Mouse (Mus musculus) thymus, postnatal 14 days (tissue): ENCODE measurements at regions not wholly inside any gene's neighbourhood (a gene's known extent, or its start where the extent isn't known, plus 50 kb on each side); places are given as distances from the start of the nearest gene placed in this dataset.
A peak's percentile ranks its signal among the peaks of the same experiment; 100 is the strongest.
"Not testable (repeated sequence)": the region's sequence is repeated elsewhere in the genome, so short reads cannot be mapped to it uniquely, and the experiment has no call there.

Source experiments
- DNase-seq: peaks from one replicate; pipeline ENCODE4 v3.0.0; 2021

GRCm38 (mm10) chr16:21102033-21102432 lies 51.8 kb downstream of the Teddm3 start:
- not testable (repeated sequence) for DNase-seq

- DNase-seq: not testable (repeated sequence)
These were observed 53.7 kb downstream of the Teddm3 start for GRCm38 (mm10) chr16:21100126-21100525.

- DNase-seq: no peak
These were observed 79.0 kb downstream of the Teddm3 start for GRCm38 (mm10) chr16:21074779-21075148.

- peak; percentile 20 for DNase-seq
These were observed 79.6 kb downstream of the Teddm3 start for GRCm38 (mm10) chr16:21074082-21074778.

GRCm38 (mm10) chr16:21060211-21060610 lies 93.6 kb downstream of the Teddm3 start:
- DNase-seq: no peak

GRCm38 (mm10) chr16:21054772-21055171 lies 99.0 kb downstream of the Teddm3 start:
- DNase-seq: no peak

GRCm38 (mm10) chr16:21022087-21022486 lies 131.7 kb downstream of the Teddm3 start:
- DNase-seq: not testable (repeated sequence)

- DNase-seq: no peak
These were observed 148.9 kb downstream of the Teddm3 start for GRCm38 (mm10) chr16:21004871-21005270.

- no peak for DNase-seq
These were observed 152.7 kb downstream of the Teddm3 start for GRCm38 (mm10) chr16:21001126-21001525.

- no peak for DNase-seq
These were observed 163.3 kb downstream of the Teddm3 start for GRCm38 (mm10) chr16:20990524-20990923.

GRCm38 (mm10) chr16:20975406-20975805 lies 178.4 kb downstream of the Teddm3 start:
- DNase-seq: no peak

GRCm38 (mm10) chr16:20972442-20972841 lies 181.4 kb downstream of the Teddm3 start:
- no peak for DNase-seq

GRCm38 (mm10) chr16:20958905-20959304 lies 194.9 kb downstream of the Teddm3 start:
- DNase-seq: no peak

- no peak for DNase-seq
These were observed 202.4 kb upstream of the Thpo start for GRCm38 (mm10) chr16:20936722-20937121.

- not testable (repeated sequence) for DNase-seq
These were observed 200.5 kb upstream of the Thpo start for GRCm38 (mm10) chr16:20934846-20935245.

- DNase-seq: peak; percentile 35
These were observed 195.7 kb upstream of the Thpo start for GRCm38 (mm10) chr16:20930003-20930402.

GRCm38 (mm10) chr16:20925776-20926175 lies 191.5 kb upstream of the Thpo start:
- not testable (repeated sequence) for DNase-seq

- not testable (repeated sequence) for DNase-seq
These were observed 176.6 kb upstream of the Thpo start for GRCm38 (mm10) chr16:20910864-20911263.

- peak; percentile 30 for DNase-seq
These were observed 174.4 kb upstream of the Thpo start for GRCm38 (mm10) chr16:20908467-20909351.

- DNase-seq: peak; percentile 3
These were observed 161.4 kb upstream of the Thpo start for GRCm38 (mm10) chr16:20895734-20896133.

GRCm38 (mm10) chr16:20871726-20872125 lies 137.4 kb upstream of the Thpo start:
- DNase-seq: no peak

GRCm38 (mm10) chr16:20866771-20867170 lies 132.5 kb upstream of the Thpo start:
- no peak for DNase-seq

GRCm38 (mm10) chr16:20861256-20861655 lies 126.9 kb upstream of the Thpo start:
- no peak for DNase-seq

- not testable (repeated sequence) for DNase-seq
These were observed 126.3 kb upstream of the Thpo start for GRCm38 (mm10) chr16:20860606-20861005.
